Mouse (Mus musculus): ENCODE data around the gene Thsd4. TPM values are rescaled to one million over a fixed set of nuclear protein-coding genes. Genes with fewer than 3 reads are reported as not detected.

The Thsd4 gene
- polyA plus RNA-seq, 1 experiment from 2014 or later = 31.6 TPM

DNA sequence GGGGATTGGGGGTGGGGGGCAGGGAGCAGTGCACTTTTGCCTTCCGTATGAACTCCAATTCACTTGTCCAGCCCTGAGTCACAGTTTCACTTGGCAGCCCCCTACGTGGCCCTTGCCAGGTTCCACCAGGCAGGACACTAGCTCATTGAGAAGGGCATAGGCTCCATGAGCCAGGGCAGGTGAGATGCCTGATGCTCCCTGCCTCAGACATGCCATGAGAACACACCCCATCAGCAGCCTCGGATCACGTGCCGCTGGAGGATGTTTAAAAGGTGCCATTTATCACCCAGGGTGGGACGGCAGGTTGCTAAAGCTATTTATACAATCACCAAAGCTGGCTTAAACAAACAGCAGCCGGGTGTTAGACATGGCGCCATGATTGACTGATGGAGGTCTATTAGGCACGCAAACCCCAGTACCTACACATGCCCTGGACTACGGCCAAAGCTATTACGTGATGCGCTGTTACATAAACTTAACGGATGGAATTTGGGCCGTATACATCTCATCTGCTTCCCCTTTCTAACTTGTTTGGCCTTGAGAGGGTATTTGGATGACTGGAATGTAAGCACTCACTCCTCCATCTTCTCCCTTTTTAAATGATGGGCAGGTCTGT, 157.6 kb downstream of the Thsd4 start:
- no peak for ATAC-seq (ENCODE audit: insufficient number of reproducible peaks, low FRiP score, low TSS enrichment, low read depth)
- Histone ChIP-seq H3K4me2 (no peak overlapping the region), H3K4me1 (peaks cover 28% of the 10 kb centered on the region), H3K9me3 (no peaks in the 10 kb centered on the region), H3K36me3 (no peaks in the 10 kb centered on the region), H3K9ac (no peak overlapping the region), H3K4me3 (no peak overlapping the region), H3K27ac (0 out of 2 replicates have a peak overlapping the region, but pooled peaks have one; percentile 17), H3K27me3 (no peaks in the 10 kb centered on the region)
- 40% methylated on average over 14 of the region's 14 CpGs for WGBS

DNA sequence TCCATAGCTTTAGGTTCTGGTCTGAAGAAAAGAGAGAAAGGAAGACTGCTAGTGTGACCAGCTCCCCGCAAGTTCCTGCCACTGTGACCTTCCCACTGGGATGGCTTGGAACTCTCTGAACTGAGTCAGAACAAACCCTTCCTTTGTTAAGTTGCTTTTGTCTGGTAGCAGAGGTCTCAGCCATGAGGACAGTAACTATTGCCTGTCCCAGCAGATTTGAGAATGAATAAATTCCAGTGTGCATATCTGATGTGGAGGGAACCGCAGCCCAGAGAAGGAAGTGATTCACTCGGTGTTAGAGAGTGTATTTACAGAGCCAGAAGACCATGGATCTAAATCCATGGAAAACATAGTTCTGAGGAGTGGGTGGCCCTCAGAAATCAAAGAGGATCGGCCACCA, 169.5 kb downstream of the Thsd4 start:
- Histone ChIP-seq H3K9ac (no peak overlapping the region), H3K9me3 (no peaks in the 10 kb centered on the region), H3K4me3 (no peak overlapping the region), H3K27ac (no peak overlapping the region), H3K4me2 (no peak overlapping the region), H3K36me3 (no peaks in the 10 kb centered on the region), H3K27me3 (no peaks in the 10 kb centered on the region; the same call in 1 of the 2 replicates), H3K4me1 (peaks cover 16% of the 10 kb centered on the region; the same call in 1 of the 2 replicates)
- ATAC-seq (ENCODE audit: insufficient number of reproducible peaks, low FRiP score, low TSS enrichment, low read depth) = no peak
- WGBS = 72% methylated on average over 4 of the region's 4 CpGs

DNA sequence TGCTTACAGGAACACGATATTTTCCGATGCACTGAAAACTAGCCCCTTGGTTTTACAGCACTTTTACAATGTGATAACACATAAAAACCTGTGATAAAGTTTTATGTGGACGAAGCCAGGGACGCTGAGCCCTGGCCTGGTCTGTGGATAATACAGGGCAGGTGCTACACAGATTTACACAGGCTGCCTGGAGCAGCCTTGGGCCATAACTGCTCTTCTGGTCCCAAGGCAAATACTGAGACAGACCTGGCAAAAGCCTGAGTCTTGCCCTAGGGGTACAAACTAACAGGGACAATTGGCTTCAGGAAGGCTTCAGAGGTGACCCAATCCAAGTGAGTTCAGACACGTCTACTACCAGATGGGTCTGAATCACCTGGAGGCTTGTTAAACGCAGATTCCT, 170.7 kb downstream of the Thsd4 start:
- Histone ChIP-seq H3K27ac (no peak overlapping the region), H3K27me3 (no peaks in the 10 kb centered on the region; the same call in 1 of the 2 replicates), H3K4me2 (no peak overlapping the region), H3K36me3 (no peaks in the 10 kb centered on the region), H3K9ac (no peak overlapping the region), H3K4me3 (no peak overlapping the region), H3K4me1 (peaks cover 16% of the 10 kb centered on the region; the same call in 1 of the 2 replicates), H3K9me3 (no peaks in the 10 kb centered on the region)
- WGBS = 34% methylated on average over 6 of the region's 6 CpGs
- no peak for ATAC-seq (ENCODE audit: insufficient number of reproducible peaks, low FRiP score, low TSS enrichment, low read depth)

DNA sequence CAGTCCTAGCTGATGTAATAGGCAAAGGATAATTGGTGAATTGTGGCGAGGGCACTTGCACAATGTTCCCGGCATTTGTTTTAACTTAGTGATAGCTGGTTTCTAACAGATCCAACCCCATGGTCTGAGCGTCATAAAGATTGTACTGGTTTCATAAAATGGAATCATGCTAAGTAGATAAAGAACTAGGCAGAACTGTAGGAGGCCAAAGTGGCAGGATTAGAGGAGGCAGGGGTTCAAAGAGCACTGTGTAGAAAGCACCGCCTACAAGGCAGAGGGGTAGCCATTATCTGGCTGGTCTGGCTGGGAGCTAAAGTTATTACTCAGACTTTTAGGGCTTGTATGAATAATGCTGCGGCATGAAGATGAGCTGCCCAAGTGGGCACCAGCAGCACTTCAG, 185.7 kb downstream of the Thsd4 start:
- no peaks in the 10 kb centered on the region for H3K36me3 ChIP-seq
- H3K27me3 ChIP-seq = no peaks in the 10 kb centered on the region
- WGBS = 82% methylated on average over 5 of the region's 5 CpGs
- no peak overlapping the region for H3K4me2 ChIP-seq
- no peak overlapping the region for H3K4me3 ChIP-seq
- no peaks in the 10 kb centered on the region for H3K9me3 ChIP-seq
- no peak overlapping the region for H3K9ac ChIP-seq
- no peak for ATAC-seq (ENCODE audit: insufficient number of reproducible peaks, low FRiP score, low TSS enrichment, low read depth)
- H3K27ac ChIP-seq = no peak overlapping the region
- peaks cover 6% of the 10 kb centered on the region; the same call in 1 of the 2 replicates for H3K4me1 ChIP-seq

DNA sequence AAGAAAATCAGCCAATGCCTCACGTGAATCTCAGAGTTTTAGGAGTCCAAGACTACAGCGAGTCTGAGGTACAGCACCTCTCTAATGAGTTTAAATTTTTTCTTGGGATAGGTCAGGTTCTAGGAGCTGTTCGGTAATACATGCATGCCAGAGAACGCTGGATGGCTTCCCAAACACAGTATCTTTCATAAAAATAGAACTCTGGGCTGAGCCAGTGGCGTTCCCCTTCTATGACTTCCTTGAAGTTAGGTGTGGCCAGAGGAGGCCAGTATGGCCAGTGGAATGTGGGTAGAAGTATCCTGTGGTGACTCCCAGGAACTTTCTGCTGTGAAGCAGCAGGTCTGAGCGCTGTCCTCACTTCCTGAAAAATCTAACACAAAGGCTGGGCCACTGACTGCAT, 186.4 kb downstream of the Thsd4 start:
- no peaks in the 10 kb centered on the region for H3K27me3 ChIP-seq
- no peaks in the 10 kb centered on the region for H3K9me3 ChIP-seq
- H3K9ac ChIP-seq = no peak overlapping the region
- ATAC-seq (ENCODE audit: insufficient number of reproducible peaks, low FRiP score, low TSS enrichment, low read depth) = no peak
- no peaks in the 10 kb centered on the region for H3K36me3 ChIP-seq
- H3K4me1 ChIP-seq = peaks cover 6% of the 10 kb centered on the region; the same call in 1 of the 2 replicates
- 75% methylated on average over 6 of the region's 6 CpGs for WGBS
- no peak overlapping the region for H3K27ac ChIP-seq
- no peak overlapping the region for H3K4me3 ChIP-seq
- no peak overlapping the region for H3K4me2 ChIP-seq

DNA sequence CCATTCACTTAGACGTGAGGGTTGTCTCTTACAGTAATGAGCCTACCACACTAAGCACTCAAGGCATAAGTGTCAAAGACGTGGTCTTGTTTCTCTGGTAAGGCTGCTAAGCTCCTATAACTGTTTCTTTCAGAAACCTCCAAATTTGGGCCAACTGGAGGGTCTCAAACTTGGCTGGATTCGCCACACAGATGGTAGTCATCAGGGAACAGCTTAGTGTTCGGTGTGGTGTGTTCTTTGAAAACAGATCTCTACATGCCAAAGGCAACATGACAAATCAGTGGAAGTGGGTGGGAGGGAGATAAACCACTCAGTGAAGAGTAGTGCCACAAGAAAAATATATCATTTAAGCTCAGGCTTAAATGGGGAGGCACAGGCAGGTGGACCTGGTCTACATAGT, 191.9 kb downstream of the Thsd4 start:
- Histone ChIP-seq H3K4me3 (no peak overlapping the region), H3K9me3 (no peaks in the 10 kb centered on the region), H3K27ac (no peak overlapping the region), H3K9ac (no peak overlapping the region), H3K27me3 (no peaks in the 10 kb centered on the region), H3K4me2 (no peak overlapping the region), H3K36me3 (no peaks in the 10 kb centered on the region), H3K4me1 (no peaks in the 10 kb centered on the region)
- no peak for ATAC-seq (ENCODE audit: insufficient number of reproducible peaks, low FRiP score, low TSS enrichment, low read depth)
- 55% methylated on average over 4 of the region's 4 CpGs for WGBS

DNA sequence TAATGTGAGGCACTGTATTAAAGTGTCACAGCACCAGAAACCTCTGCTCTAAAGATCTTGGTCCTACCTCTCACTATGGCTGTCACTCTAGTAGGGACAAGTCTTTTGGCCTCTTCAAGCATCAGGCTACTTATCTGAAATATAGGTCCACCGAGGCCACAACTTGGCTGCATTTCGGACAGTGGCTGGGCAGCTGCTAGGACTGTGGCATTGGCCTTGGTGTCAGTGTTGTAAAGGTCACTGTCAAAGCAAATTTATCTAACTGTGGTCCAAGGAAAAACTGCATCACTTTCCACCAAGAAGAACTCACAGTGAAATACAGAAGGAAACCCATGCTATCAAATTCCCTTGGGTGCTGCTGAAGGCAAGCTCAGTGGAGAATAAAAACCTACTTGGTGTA, 197.1 kb downstream of the Thsd4 start:
- Histone ChIP-seq H3K4me1 (no peaks in the 10 kb centered on the region), H3K4me3 (no peak overlapping the region), H3K36me3 (no peaks in the 10 kb centered on the region), H3K9ac (no peak overlapping the region), H3K4me2 (no peak overlapping the region), H3K27ac (no peak overlapping the region), H3K27me3 (no peaks in the 10 kb centered on the region), H3K9me3 (no peaks in the 10 kb centered on the region)
- 88% methylated on average over 2 of the region's 2 CpGs for WGBS
- no peak for ATAC-seq (ENCODE audit: insufficient number of reproducible peaks, low FRiP score, low TSS enrichment, low read depth)

DNA sequence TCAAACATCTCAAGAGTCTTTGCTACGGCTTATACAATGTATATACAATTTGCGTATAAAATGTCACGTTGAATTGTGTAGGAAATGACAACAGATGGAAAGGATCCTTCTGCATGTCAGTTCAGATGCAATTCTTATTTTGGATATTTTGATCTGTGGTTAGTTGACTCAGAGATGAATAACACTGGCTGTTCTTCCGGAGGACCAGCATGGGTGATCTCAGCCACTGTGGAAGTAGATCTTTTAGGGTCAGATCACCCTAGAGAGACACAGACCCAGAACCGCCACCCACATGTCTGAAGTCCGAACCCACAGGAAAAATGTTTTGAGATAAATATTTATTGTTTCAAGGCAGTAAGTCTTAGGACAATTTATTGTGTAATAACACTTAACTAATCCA, 198.4 kb downstream of the Thsd4 start:
- Histone ChIP-seq H3K4me2 (no peak overlapping the region), H3K36me3 (no peaks in the 10 kb centered on the region), H3K9me3 (no peaks in the 10 kb centered on the region), H3K9ac (no peak overlapping the region), H3K27ac (no peak overlapping the region), H3K4me1 (no peaks in the 10 kb centered on the region), H3K4me3 (no peak overlapping the region), H3K27me3 (no peaks in the 10 kb centered on the region)
- 91% methylated on average over 6 of the region's 6 CpGs for WGBS
- no peak for ATAC-seq (ENCODE audit: insufficient number of reproducible peaks, low FRiP score, low TSS enrichment, low read depth)

DNA sequence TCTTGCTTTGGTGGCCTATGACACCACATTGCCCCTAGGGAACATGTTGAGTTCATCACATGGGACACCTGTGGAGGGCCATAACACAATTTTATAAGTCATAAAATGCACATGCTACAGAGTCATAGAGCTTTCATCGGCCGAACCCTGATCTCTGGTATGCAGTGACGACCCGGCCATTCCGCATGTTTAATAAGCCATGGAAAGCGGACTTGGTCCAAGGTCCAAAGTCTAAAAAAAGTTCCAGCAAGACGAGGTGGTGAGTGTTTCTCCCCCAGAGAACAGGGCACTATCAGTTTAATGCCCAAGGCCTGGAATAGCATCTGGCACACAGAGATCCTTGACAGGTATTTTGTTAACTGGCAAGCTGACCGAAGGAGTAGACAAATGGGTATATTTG, 204.6 kb downstream of the Thsd4 start:
- H3K4me2 ChIP-seq = no peak overlapping the region
- ATAC-seq (ENCODE audit: insufficient number of reproducible peaks, low FRiP score, low TSS enrichment, low read depth) = no peak
- no peaks in the 10 kb centered on the region for H3K9me3 ChIP-seq
- H3K27me3 ChIP-seq = no peaks in the 10 kb centered on the region
- peaks cover 11% of the 10 kb centered on the region for H3K4me1 ChIP-seq
- H3K9ac ChIP-seq = no peak overlapping the region
- WGBS = 72% methylated on average over 8 of the region's 8 CpGs
- H3K4me3 ChIP-seq = no peak overlapping the region
- H3K36me3 ChIP-seq = no peaks in the 10 kb centered on the region
- no peak overlapping the region for H3K27ac ChIP-seq

DNA sequence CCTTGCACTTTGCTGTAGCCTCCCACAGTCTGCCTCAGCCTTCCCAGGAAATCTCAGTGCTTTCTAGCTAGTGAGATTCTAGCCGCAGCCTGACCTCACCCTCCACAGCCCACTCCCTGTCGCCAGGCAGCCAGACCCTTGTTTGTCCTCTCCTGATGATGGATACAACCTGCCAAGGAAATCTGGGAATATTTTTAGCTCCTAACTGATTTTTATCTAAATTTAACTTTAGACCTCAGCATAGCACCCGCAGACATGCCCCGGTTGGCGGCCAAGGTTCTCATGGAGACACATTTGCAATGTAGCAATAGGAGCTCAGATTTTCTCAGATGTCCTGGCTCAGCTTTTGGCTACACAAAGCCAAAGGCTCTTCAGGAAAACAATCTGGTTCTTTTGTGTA, 205.3 kb downstream of the Thsd4 start:
- Histone ChIP-seq H3K9ac (no peak overlapping the region), H3K4me2 (no peak overlapping the region), H3K9me3 (no peaks in the 10 kb centered on the region), H3K4me1 (peaks cover 17% of the 10 kb centered on the region), H3K4me3 (no peak overlapping the region), H3K27ac (no peak overlapping the region), H3K36me3 (no peaks in the 10 kb centered on the region), H3K27me3 (no peaks in the 10 kb centered on the region)
- ATAC-seq (ENCODE audit: insufficient number of reproducible peaks, low FRiP score, low TSS enrichment, low read depth) = no peak
- 78% methylated on average over 5 of the region's 5 CpGs for WGBS

DNA sequence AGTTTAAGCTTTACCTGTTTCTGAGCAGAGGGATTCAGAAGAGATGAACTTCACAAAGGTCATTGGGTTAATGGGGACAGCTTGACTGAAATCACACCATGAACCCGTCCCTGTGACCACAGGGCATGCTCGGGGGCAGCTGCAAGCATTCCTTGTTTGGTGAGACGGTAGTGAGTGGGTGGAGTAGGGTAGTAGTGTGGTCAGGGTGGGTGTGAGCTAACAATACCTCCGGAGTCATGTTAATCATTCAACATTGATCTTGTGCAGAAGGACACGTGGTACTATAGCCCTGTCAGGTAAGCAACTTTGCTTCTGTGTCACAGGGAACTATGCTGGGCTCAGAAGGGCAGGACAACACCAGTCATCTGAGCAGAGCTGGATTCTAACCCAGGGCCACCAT, 206.3 kb downstream of the Thsd4 start:
- Histone ChIP-seq H3K4me2 (no peak overlapping the region), H3K4me3 (no peak overlapping the region), H3K27ac (no peak overlapping the region), H3K36me3 (no peaks in the 10 kb centered on the region), H3K27me3 (no peaks in the 10 kb centered on the region), H3K4me1 (peaks cover 23% of the 10 kb centered on the region), H3K9ac (no peak overlapping the region), H3K9me3 (no peaks in the 10 kb centered on the region)
- WGBS = 68% methylated on average over 5 of the region's 5 CpGs
- no peak for ATAC-seq (ENCODE audit: insufficient number of reproducible peaks, low FRiP score, low TSS enrichment, low read depth)

DNA sequence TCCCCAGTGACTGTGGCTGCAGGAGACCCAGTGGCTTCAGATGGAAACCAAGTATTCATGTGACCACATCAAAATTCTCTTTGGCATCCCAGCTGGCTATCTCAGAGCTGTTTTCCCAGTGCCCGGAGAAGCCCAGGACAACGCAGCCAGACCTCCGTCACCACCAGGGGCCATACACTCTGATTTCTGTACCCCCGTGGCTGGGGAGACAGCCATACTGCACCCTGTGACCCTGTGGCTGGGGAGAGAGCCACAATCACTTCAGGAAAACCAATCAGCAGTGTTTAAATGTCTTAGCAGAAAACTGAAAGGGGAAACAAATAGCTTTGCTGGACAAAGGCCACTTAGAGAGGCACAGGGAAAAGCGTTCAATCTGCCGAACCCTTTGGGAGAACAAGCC, 208.2 kb downstream of the Thsd4 start:
- Histone ChIP-seq H3K36me3 (no peaks in the 10 kb centered on the region), H3K4me1 (peaks cover 34% of the 10 kb centered on the region), H3K4me3 (no peak overlapping the region), H3K9me3 (no peaks in the 10 kb centered on the region), H3K9ac (no peak overlapping the region), H3K27me3 (no peaks in the 10 kb centered on the region), H3K27ac (no peak overlapping the region), H3K4me2 (no peak overlapping the region)
- no peak for ATAC-seq (ENCODE audit: insufficient number of reproducible peaks, low FRiP score, low TSS enrichment, low read depth)
- 81% methylated on average over 6 of the region's 6 CpGs for WGBS

DNA sequence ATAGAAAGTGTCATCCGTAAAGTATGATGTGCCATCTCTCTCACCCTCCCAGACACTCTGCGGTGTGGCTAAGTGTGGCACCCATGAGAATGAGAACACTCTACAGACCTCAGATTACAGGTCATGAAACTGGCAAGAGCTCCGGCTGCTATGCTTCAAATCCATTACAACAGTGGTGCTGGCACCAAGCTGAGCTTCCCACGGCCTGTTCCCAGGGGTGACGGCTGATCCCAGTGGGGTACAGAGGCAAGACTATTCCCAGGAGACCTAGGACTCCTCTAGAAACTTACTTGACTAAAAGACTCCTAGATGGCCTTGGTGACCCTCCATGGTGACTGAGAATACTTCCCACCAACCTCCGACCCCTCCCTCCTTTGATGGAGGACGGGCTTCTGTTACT, 209.2 kb downstream of the Thsd4 start:
- Histone ChIP-seq H3K4me1 (peaks cover 39% of the 10 kb centered on the region), H3K27ac (no peak overlapping the region), H3K36me3 (no peaks in the 10 kb centered on the region), H3K9ac (no peak overlapping the region), H3K27me3 (no peaks in the 10 kb centered on the region), H3K4me3 (no peak overlapping the region), H3K9me3 (no peaks in the 10 kb centered on the region), H3K4me2 (no peak overlapping the region)
- WGBS = 78% methylated on average over 7 of the region's 7 CpGs
- ATAC-seq (ENCODE audit: insufficient number of reproducible peaks, low FRiP score, low TSS enrichment, low read depth) = no peak
